Mouse (Mus musculus) brown adipose tissue, adult 24 weeks (tissue): ENCODE measurements at regions not wholly inside any gene's neighbourhood (a gene's known extent, or its start where the extent isn't known, plus 50 kb on each side); places are given as distances from the start of the nearest gene placed in this dataset.
A peak's percentile ranks its signal among the peaks of the same experiment; 100 is the strongest.

Experiments
- H3K27ac ChIP-seq: fragments of 200-500 bp; replicated peaks from 2 replicates; pipeline ENCODE4 v1.5.1; 2012; ENCODE audit warnings: low read depth, mild to moderate bottlenecking, low read length
- H3K4me1 ChIP-seq: fragments of 200-500 bp; 2 replicates; pipeline ENCODE4 v1.6.1; 2012; ENCODE audit warnings: low read length, mixed read lengths; ENCODE audit not compliant: control insufficient read depth, insufficient read depth, insufficient read length
- H3K4me3 ChIP-seq: fragments of 200-500 bp; 2 replicates; pipeline ENCODE4 v1.5.1; 2012; ENCODE audit warnings: low read depth, mild to moderate bottlenecking, low read length, moderate library complexity; ENCODE audit not compliant: insufficient read depth

GRCm38 (mm10) chr9:73272614-73273013, 159.4 kb downstream of the Rsl24d1 start:
- Histone ChIP-seq H3K27ac (no peak overlapping the region), H3K4me1 (peaks cover 11% of the 10 kb centered on the region), H3K4me3 (no peak overlapping the region)

- Histone ChIP-seq H3K4me3 (no peak overlapping the region), H3K27ac (no peak overlapping the region), H3K4me1 (peaks cover 11% of the 10 kb centered on the region)
Observed at GRCm38 (mm10) chr9:73273681-73274080, 160.5 kb downstream of the Rsl24d1 start.

DNA sequence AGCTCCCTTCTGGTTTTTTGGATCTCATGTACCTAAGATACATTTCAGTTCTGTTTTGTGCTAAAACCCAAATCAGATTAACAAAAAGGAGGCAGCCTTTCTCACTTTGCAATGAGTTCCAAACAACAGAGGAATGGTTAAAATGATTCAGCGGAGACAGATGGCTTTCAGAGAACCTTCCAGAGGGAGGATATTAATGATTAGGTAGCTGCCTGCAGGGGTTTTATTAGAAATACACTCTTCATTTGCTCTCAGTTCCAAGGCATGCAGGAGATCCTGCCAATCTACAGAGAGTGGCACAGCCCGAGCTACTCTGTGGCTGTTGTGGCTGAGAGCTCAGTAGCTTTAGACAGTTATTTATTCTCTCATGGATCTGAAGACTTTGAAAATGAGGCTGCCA, 162.4 kb downstream of the Rsl24d1 start:
- peaks cover 11% of the 10 kb centered on the region for H3K4me1 ChIP-seq

DNA sequence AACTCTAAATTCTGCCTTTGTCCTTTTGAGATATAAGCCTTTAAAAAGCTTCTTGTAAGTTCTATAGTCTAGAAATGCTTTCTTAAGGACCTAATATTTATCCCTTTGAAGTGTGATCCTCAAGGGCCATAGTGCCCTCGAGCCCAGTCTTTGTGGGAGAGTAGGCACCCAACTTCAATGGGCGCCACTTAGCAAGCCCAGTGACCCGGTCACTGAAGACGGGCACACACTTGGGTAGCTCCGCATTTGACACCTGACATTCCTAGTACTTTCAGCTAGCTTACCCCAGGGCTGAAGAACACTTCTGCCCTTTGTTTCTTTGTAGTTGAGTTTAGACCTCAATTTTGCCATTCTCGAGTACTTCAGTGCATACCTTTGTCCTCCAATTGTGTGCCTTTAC, 182.1 kb downstream of the Rsl24d1 start:
- Histone ChIP-seq H3K4me1 (no peaks in the 10 kb centered on the region), H3K27ac (no peak overlapping the region), H3K4me3 (no peak overlapping the region)

More for the DNA sequence above, 162.4 kb downstream of the Rsl24d1 start:
- H3K4me3 ChIP-seq: no peak overlapping the region
- H3K27ac ChIP-seq: peak overlapping the region; percentile 89

- no peak overlapping the region for H3K4me3 ChIP-seq
- H3K27ac ChIP-seq: no peak overlapping the region
- 0 out of 2 replicates have a peak, but pooled peaks cover 2% of the 10 kb centered on the region for H3K4me1 ChIP-seq
Observed at GRCm38 (mm10) chr9:73302156-73302918, 189.1 kb downstream of the Rsl24d1 start.

DNA sequence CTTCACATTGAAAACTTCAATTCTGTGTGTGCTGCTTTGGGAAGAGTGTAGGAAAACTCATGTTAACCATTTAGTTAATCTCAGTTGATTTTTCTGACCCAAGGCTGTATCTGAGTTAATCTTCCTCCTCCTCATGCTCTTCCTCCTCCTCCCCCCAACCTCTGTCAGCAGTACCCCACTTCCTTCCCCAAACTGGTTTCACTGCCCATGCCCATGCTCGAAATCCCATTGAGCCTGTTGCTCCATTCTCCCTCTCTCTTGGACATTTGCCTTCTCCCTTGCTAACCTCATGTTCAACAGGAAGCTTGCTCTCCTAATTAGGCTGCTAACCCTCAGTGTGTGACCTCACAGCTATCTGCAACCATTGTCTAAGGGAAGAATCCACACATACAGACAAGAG, 203.8 kb downstream of the Rsl24d1 start:
- no peak overlapping the region for H3K4me3 ChIP-seq
- no peaks in the 10 kb centered on the region for H3K4me1 ChIP-seq
- H3K27ac ChIP-seq: 0 out of 2 replicates have a peak overlapping the region, but pooled peaks have one; percentile 60

DNA sequence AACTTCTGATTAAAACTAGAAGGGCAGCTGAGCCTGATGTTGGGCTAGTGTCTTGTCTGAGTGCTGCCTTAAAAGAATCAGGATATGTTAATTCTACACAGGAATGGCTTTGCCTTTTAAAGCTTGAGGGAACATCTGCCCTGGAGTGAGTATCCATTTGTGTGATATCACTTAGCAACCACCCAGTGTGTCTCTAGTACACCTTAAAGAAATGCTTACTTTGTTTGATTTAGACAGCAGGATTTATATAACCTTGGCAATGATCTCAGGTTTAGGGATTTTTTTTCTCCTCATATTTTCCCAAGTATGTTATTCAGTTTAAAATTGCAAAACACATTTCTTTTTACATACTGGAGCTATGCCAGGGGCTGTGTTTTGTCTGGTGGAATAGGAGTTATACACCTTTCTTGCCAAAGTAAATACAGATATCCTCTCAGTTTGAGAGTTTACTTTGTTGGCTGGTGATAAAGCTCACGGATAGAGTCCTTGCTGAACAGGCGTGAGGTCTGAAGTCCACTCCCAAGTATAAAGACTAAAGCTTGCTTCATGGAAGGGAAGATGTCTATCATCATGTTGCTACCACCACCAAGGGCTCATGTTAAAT, 206.6 kb downstream of the Rsl24d1 start:
- Histone ChIP-seq H3K27ac (peak overlapping the region; percentile 54; the same call in 1 of the 2 replicates), H3K4me1 (no peaks in the 10 kb centered on the region), H3K4me3 (no peak overlapping the region)

DNA sequence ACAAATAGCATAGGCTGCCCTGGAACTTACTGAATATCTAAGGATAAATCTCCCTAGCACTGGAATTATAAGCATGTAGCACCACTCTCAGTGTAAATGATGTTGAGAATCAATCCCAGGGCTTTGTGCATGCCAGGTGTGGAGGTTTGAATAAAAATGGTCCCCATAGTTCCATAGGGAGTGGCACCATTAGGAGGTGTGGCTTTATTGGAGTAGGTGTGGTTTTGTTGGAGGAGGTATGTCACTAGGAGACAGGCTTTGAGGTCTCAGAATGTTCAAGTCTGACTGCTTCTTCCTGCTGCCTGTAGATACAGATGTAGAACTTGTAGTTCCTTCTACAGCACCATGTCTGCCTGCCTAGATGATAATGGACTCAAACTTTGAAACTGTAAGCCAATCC, 217.8 kb downstream of the Rsl24d1 start:
- no peak overlapping the region for H3K4me3 ChIP-seq
- H3K4me1 ChIP-seq: no peaks in the 10 kb centered on the region
- H3K27ac ChIP-seq: no peak overlapping the region

DNA sequence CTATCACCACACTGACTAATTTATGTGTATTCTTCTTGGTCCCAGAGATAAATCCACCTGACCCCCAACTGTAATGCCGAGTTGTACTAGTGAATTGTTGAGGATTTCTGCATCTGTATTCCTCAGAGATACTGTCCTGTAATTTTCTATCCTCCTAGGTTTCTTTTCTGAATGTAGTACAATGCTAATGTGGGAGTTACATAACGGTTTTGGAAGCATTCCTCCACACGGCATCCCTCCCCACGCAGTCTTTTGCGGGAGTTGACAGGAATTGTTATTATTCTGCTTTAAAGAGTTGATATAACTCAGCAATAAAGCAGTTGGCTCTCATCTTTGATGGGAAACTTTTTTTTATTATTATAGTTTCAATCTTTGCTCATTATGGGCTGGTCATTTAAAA, 222.8 kb downstream of the Rsl24d1 start:
- Histone ChIP-seq H3K27ac (no peak overlapping the region), H3K4me1 (peaks cover 2% of the 10 kb centered on the region; the same call in 1 of the 2 replicates), H3K4me3 (no peak overlapping the region)

DNA sequence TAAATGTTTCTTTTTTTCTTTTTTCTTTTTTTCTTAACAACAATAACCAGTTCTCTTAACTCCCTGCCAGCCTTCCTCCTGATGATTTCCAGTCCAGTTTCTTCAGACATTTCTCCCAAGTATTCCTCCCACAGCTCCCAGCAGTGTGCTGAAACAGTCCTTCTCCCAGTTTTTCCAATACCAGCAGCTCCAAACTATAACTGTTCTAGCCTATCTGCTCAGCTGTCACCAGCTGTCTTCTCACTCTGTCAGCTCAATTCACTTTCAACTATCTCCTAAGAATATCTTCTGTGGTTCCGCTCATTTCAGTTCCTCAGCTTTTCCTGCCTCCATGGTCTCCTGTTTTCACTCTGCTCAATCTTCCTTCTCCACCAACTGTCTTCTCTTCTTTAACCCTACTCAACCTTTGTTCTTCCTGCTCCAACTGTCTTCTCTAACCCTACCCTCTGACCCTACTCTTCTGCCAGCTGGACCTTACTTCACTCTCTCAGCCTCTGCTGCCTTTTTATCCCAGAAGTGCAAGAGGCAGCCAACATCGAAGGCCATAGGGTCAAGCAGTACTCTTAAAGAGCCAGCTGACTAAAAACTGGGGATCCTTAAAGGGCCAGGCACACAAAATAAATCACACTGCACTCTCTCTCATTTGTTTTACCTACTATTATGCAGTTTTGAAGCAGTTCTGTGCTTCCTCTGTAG, 224.0 kb downstream of the Rsl24d1 start:
- H3K27ac ChIP-seq: peak overlapping the region; percentile 94
- H3K4me3 ChIP-seq: no peak overlapping the region
- peaks cover 2% of the 10 kb centered on the region; the same call in 1 of the 2 replicates for H3K4me1 ChIP-seq

GRCm38 (mm10) chr9:73355876-73356275, 242.7 kb downstream of the Rsl24d1 start:
- no peak overlapping the region for H3K27ac ChIP-seq
- H3K4me1 ChIP-seq: no peaks in the 10 kb centered on the region
- no peak overlapping the region for H3K4me3 ChIP-seq

DNA sequence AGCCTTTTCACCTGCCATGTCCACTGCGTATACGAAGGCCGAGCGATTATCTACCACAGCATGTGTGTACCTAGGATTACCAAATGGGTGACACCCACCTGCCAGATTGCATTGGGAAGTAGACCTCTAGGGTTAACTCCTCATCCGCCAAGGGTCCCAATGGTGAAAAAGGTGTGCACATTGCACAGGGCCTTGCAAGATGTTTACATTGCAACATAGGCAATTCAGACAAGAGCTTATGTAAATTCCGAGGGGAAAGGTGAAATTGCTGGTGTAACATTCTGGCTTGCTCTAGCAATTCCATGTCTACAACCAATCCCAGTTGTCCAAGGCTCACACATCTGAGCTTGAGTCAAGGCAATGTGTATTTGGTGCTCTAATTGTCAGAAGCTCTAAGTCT, 245.7 kb downstream of the Rsl24d1 start:
- no peaks in the 10 kb centered on the region for H3K4me1 ChIP-seq
- no peak overlapping the region for H3K4me3 ChIP-seq
- H3K27ac ChIP-seq: no peak overlapping the region

DNA sequence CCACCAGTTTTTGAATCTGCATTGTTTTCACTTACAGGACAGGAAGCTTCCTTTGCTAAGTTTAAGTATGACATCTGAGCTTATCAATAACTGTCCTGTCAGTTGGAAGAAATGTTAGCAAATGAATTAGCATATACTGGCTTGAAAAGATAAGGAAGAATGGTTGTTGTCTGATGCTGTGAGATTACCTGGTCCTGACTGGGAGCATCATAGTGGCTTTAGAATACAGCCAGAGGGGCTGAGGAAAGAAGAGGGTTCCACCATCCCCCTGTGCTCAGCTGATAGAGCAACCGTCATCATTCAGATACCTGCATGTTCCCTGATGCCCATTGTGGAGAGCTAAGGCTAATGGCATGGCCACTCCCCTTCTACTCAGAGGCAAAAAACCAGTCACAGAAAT, 267.5 kb downstream of the Rsl24d1 start:
- H3K4me3 ChIP-seq: no peak overlapping the region
- H3K27ac ChIP-seq: no peak overlapping the region
- no peaks in the 10 kb centered on the region for H3K4me1 ChIP-seq

GRCm38 (mm10) chr9:73392036-73392435, 278.8 kb downstream of the Rsl24d1 start:
- Histone ChIP-seq H3K27ac (no peak overlapping the region), H3K4me3 (no peak overlapping the region), H3K4me1 (no peaks in the 10 kb centered on the region)

GRCm38 (mm10) chr9:73413367-73413930, 300.2 kb downstream of the Rsl24d1 start:
- Histone ChIP-seq H3K27ac (no peak overlapping the region), H3K4me1 (no peaks in the 10 kb centered on the region), H3K4me3 (no peak overlapping the region)
